Mouse (Mus musculus): Measurements from ENCODE around the gene Fancg. TPM values are rescaled to one million over a fixed set of nuclear protein-coding genes. Genes with fewer than 3 reads are reported as not detected.

Gene Fancg
- polyA plus RNA-seq, 1 experiment: 9.5 TPM

DNA sequence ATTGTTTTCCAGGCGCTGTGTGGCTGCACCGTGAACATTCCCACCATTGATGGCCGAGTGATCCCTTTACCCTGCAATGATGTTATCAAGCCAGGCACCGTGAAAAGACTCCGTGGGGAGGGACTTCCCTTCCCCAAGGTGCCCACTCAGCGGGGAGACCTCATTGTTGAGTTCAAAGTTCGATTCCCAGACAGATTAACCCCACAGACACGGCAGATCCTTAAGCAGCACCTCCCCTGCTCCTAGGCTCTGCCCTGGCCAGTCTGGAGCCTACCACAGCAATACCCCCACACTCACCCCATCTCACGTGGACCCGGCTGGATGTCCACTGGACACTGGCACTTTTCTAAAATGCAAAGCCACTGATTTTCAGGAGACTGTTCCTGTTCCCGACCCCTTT is 53.0 kb downstream of the Fancg start:
- Histone ChIP-seq H3K27ac (ENCODE audit: insufficient read depth, low read depth, low read length) (no peak overlapping the region), H3K36me3 (ENCODE audit: control insufficient read depth, insufficient read depth, low read length) (no peaks in the 10 kb centered on the region), H3K4me1 (ENCODE audit: control insufficient read depth, insufficient read depth, insufficient read length, low read length) (no peaks in the 10 kb centered on the region), H3K4me3 (ENCODE audit: low read depth, low read length) (no peak overlapping the region), H3K27me3 (ENCODE audit: control insufficient read depth, insufficient read depth, low read length) (no peaks in the 10 kb centered on the region)
- TF ChIP-seq CTCF (IDR thresholded peaks at IDR 0.05; ENCODE audit: extremely low read depth, insufficient read length, insufficient replicate concordance, low read depth, low read length): no peak
- no peak for TF ChIP-seq POLR2A (IDR thresholded peaks at IDR 0.05; ENCODE audit: low read depth, low read length)
- WGBS: 69% methylated on average over 11 of the region's 11 CpGs

DNA sequence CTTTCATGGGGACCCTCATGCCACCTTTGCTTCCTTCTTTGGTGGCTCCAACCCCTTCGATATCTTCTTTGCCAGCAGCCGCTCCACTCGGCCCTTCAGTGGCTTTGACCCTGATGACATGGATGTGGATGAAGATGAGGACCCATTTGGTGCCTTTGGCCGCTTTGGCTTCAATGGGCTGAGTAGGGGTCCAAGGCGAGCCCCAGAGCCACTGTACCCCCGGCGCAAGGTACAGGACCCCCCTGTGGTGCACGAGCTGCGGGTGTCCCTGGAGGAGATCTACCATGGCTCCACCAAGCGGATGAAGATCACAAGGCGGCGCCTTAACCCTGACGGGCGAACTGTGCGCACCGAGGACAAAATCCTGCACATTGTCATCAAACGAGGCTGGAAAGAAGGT is 53.7 kb downstream of the Fancg start:
- Histone ChIP-seq H3K27me3 (ENCODE audit: control insufficient read depth, insufficient read depth, low read length) (no peaks in the 10 kb centered on the region), H3K4me1 (ENCODE audit: control insufficient read depth, insufficient read depth, insufficient read length, low read length) (no peaks in the 10 kb centered on the region), H3K36me3 (ENCODE audit: control insufficient read depth, insufficient read depth, low read length) (no peaks in the 10 kb centered on the region), H3K4me3 (ENCODE audit: low read depth, low read length) (no peak overlapping the region), H3K27ac (ENCODE audit: insufficient read depth, low read depth, low read length) (no peak overlapping the region)
- no peak for TF ChIP-seq CTCF (IDR thresholded peaks at IDR 0.05; ENCODE audit: extremely low read depth, insufficient read length, insufficient replicate concordance, low read depth, low read length)
- no peak for TF ChIP-seq POLR2A (IDR thresholded peaks at IDR 0.05; ENCODE audit: low read depth, low read length)
- WGBS: 94% methylated on average over 17 of the region's 17 CpGs

DNA sequence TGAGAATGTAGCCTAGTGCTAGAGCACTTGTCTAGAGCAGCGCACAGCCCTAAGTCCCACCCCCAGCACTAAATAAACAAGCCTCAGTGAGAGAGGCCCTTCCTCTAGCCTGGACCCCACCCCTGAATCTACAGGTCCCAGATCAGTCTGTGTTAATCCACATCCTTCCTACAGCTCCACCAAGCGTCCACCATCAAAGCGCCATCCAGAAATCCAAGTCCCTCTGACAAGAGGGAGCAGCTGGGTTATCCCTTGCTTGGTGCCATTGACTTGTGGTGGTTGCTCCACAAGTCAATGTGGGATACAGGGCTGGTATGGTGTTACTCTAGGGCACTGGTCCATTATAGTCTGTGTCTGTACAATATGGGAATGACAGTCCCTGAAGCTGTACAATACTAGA is 55.1 kb downstream of the Fancg start:
- peaks cover 5% of the 10 kb centered on the region for H3K4me1 ChIP-seq (ENCODE audit: control insufficient read depth, insufficient read depth, insufficient read length, low read length)
- TF ChIP-seq POLR2A (IDR thresholded peaks at IDR 0.05; ENCODE audit: low read depth, low read length) (no peak), CTCF (IDR thresholded peaks at IDR 0.05; ENCODE audit: extremely low read depth, insufficient read length, insufficient replicate concordance, low read depth, low read length) (no peak)
- no peak overlapping the region for H3K27ac ChIP-seq (ENCODE audit: insufficient read depth, low read depth, low read length)
- no peaks in the 10 kb centered on the region for H3K27me3 ChIP-seq (ENCODE audit: control insufficient read depth, insufficient read depth, low read length)
- H3K4me3 ChIP-seq (ENCODE audit: low read depth, low read length): no peak overlapping the region
- no peaks in the 10 kb centered on the region for H3K36me3 ChIP-seq (ENCODE audit: control insufficient read depth, insufficient read depth, low read length)
- 94% methylated on average over 3 of the region's 3 CpGs for WGBS

DNA sequence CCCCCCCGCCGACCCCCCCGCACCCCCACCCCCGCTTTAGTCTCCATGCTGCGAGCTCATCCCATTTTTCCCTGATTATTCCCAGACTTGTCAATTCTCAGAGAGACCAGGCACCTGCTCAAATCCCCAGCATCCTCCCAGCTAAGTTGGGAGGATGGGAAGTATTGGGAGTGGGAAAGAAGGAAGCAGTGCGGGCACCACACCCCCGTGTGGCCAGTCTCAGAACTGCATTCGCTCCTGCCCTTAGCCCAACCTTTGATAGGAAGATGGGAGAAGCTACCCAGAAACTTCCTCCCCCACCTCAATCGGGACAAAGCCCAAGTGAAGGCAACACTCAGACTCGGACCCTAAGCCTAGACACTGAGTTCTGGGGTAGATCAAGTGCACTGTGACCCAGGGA is 56.0 kb downstream of the Fancg start:
- Histone ChIP-seq H3K4me3 (ENCODE audit: low read depth, low read length) (no peak overlapping the region), H3K4me1 (ENCODE audit: control insufficient read depth, insufficient read depth, insufficient read length, low read length) (peaks cover 7% of the 10 kb centered on the region), H3K27ac (ENCODE audit: insufficient read depth, low read depth, low read length) (no peak overlapping the region), H3K36me3 (ENCODE audit: control insufficient read depth, insufficient read depth, low read length) (no peaks in the 10 kb centered on the region), H3K27me3 (ENCODE audit: control insufficient read depth, insufficient read depth, low read length) (no peaks in the 10 kb centered on the region)
- TF ChIP-seq CTCF (IDR thresholded peaks at IDR 0.05; ENCODE audit: extremely low read depth, insufficient read length, insufficient replicate concordance, low read depth, low read length) (peak; percentile 78), POLR2A (IDR thresholded peaks at IDR 0.05; ENCODE audit: low read depth, low read length) (no peak)
- 14% methylated on average over 10 of the region's 10 CpGs for WGBS

DNA sequence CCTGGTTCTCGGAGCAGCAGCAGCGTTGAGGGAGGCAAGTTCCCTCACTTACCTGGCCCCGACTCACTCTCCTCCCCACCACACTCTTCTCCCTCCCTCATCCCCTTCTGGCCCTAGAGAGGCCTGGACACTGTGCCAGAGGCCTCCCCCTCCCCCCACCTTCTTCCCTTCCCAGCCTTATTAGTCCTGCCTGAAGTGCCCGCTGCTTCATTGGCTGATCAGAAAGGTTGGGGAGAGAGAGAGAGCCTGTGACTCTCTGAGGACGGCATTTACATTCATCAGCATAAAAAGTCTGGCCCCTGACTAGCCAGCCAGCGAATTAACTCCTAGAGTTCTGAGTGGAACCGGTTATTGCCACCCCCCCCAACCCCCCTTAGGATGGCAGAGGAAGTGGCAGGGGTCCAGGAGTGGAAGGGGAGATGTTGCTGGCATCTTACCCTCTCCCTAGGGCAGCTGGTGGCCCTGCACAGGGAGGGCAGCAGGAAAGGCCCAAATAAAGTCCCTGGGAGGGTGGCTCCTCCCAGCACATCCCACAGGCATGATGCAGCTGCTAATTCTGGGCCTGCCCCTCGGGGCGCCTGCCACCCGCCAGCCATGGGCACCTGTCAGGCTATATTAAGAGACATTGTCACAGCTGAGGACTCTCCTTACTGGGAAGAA is 56.7 kb downstream of the Fancg start:
- no peaks in the 10 kb centered on the region for H3K27me3 ChIP-seq (ENCODE audit: control insufficient read depth, insufficient read depth, low read length)
- H3K36me3 ChIP-seq (ENCODE audit: control insufficient read depth, insufficient read depth, low read length): no peaks in the 10 kb centered on the region
- WGBS: 69% methylated on average over 10 of the region's 10 CpGs
- H3K4me3 ChIP-seq (ENCODE audit: low read depth, low read length): no peak overlapping the region
- H3K4me1 ChIP-seq (ENCODE audit: control insufficient read depth, insufficient read depth, insufficient read length, low read length): peaks cover 11% of the 10 kb centered on the region
- TF ChIP-seq CTCF (IDR thresholded peaks at IDR 0.05; ENCODE audit: extremely low read depth, insufficient read length, insufficient replicate concordance, low read depth, low read length) (no peak), POLR2A (IDR thresholded peaks at IDR 0.05; ENCODE audit: low read depth, low read length) (no peak)
- peak overlapping the region; percentile 54; the same call in 1 of the 2 replicates for H3K27ac ChIP-seq (ENCODE audit: insufficient read depth, low read depth, low read length)

DNA sequence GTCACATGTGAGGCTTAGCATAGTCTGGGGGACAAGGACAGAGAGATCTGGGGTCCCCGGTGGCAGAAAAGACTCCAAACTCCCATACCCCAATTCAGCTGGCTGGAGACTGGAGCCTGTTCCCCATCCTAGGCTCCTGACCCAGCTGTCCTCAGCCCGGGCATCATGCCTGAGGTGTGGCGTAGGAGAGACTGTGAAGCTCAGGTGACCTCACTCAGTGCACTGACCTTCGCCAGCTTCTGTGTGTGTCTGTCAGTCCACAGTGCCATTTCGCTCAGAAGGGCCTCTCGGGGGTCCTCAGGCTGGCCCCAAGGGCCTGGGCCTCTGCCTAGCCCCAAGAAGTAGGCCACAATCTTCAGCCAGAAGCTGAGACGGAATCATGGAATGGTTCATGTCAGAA is 57.7 kb downstream of the Fancg start:
- H3K4me3 ChIP-seq (ENCODE audit: low read depth, low read length): no peak overlapping the region
- peaks cover 11% of the 10 kb centered on the region for H3K4me1 ChIP-seq (ENCODE audit: control insufficient read depth, insufficient read depth, insufficient read length, low read length)
- 91% methylated on average over 7 of the region's 7 CpGs for WGBS
- no peak overlapping the region for H3K27ac ChIP-seq (ENCODE audit: insufficient read depth, low read depth, low read length)
- H3K27me3 ChIP-seq (ENCODE audit: control insufficient read depth, insufficient read depth, low read length): no peaks in the 10 kb centered on the region
- TF ChIP-seq CTCF (IDR thresholded peaks at IDR 0.05; ENCODE audit: extremely low read depth, insufficient read length, insufficient replicate concordance, low read depth, low read length) (no peak), POLR2A (IDR thresholded peaks at IDR 0.05; ENCODE audit: low read depth, low read length) (no peak)
- H3K36me3 ChIP-seq (ENCODE audit: control insufficient read depth, insufficient read depth, low read length): no peaks in the 10 kb centered on the region

Other genes with a start within 250 kb of the Fancg start
- 31.7 and 33.1 TPM in 2 replicates for gene Ccl21a, start 236.5 kb downstream of the Fancg start, polyA plus RNA-seq (2012; rRNA removed)
- not detected in 2 replicates for gene Fam205a1, start 156.6 kb downstream of the Fancg start, polyA plus RNA-seq (2012; rRNA removed)
- not detected in 2 replicates for gene Gm12394, start 153.7 kb downstream of the Fancg start, polyA plus RNA-seq (2012; rRNA removed)
- gene Fam205c, start 136.3 kb downstream of the Fancg start, polyA plus RNA-seq (2012; rRNA removed): not detected in 2 replicates
- gene Phf24, start 93.8 kb downstream of the Fancg start, polyA plus RNA-seq (2012; rRNA removed): 0.37 and 0.46 TPM in 2 replicates
- 4.2 and 6.5 TPM in 2 replicates for gene Dnajb5, start 60.7 kb downstream of the Fancg start, polyA plus RNA-seq (2012; rRNA removed)
- gene 1700022I11Rik, start 40.9 kb downstream of the Fancg start, polyA plus RNA-seq (2012; rRNA removed): not detected in 2 replicates
- gene Vcp, start 10.0 kb downstream of the Fancg start, polyA plus RNA-seq (2012; rRNA removed): 44.3 and 78.2 TPM in 2 replicates
- gene Pigo, start 15.3 kb upstream of the Fancg start, polyA plus RNA-seq (2012; rRNA removed): 20.0 and 30.6 TPM in 2 replicates
- gene Stoml2, start 21.2 kb upstream of the Fancg start, polyA plus RNA-seq (2012; rRNA removed): 38.7 and 62.8 TPM in 2 replicates
- gene Fam214b, start 35.7 kb upstream of the Fancg start, polyA plus RNA-seq (2012; rRNA removed): 36.1 and 70.5 TPM in 2 replicates
- 5.5 and 7.0 TPM in 2 replicates for gene Unc13b, start 48.4 kb upstream of the Fancg start, polyA plus RNA-seq (2012; rRNA removed)